Mouse (Mus musculus) cerebellum, adult 2 months (tissue): Measurements from ENCODE around the gene Hist1h2bf. TPM values are rescaled to one million over a fixed set of nuclear protein-coding genes. Genes with fewer than 3 reads are reported as not detected.

ENCODE experiments used
- DNase-seq, 2 experiments: peaks; one replicate each; pipeline ENCODE4 v3.0.0; 2021
- H3K27ac ChIP-seq: fragments of 200-500 bp; 2 replicates; pipeline ENCODE4 v1.5.1; 2012; ENCODE audit warnings: low read length, control low read depth, inconsistent platforms; ENCODE audit not compliant: insufficient read depth
- H3K27me3 ChIP-seq: fragments of 200-500 bp; 2 replicates; pipeline ENCODE4 v1.6.1; 2012; ENCODE audit warnings: inconsistent platforms, mild to moderate bottlenecking, low read length, moderate library complexity; ENCODE audit not compliant: control insufficient read depth, insufficient read depth
- H3K4me1 ChIP-seq: fragments of 200-500 bp; 2 replicates; pipeline ENCODE4 v1.6.1; 2011; ENCODE audit warnings: low read length; ENCODE audit not compliant: control insufficient read depth, insufficient read depth
- H3K4me3 ChIP-seq: fragments of 200-500 bp; replicated peaks from 2 replicates; pipeline ENCODE3; 2011; ENCODE audit warnings: mild to moderate bottlenecking, low read depth, low read length, control low read depth; ENCODE audit not compliant: insufficient read depth
- CTCF ChIP-seq: fragments of 200-500 bp; IDR thresholded peaks from 2 replicates; pipeline ENCODE4 v1.5.1; 2011; ENCODE audit warnings: low read depth, mild to moderate bottlenecking, control low read depth, low read length, moderate library complexity, borderline replicate concordance; ENCODE audit not compliant: insufficient read depth
- POLR2A ChIP-seq: fragments of 200-500 bp; IDR thresholded peaks from 2 replicates; pipeline ENCODE4 v1.6.1; 2011; ENCODE audit warnings: low read length, control low read depth, borderline replicate concordance; ENCODE audit not compliant: insufficient read depth
- WGBS: fragments of 180-500 bp; shearing (Covaris S2); methylation state at CpG from one replicate; pipeline ENCODE4 v1.1.7; 2018; 5-methylcytosine and 5-hydroxymethylcytosine counted together
- polyA plus RNA-seq: library from polyadenylated mRNA; depleted of rRNA; stranded (reverse); fragments of >200 nt; gene quantifications from 2 replicates; pipeline ENCODE4 v1.2.3, GENCODE M21; 2012

Gene Hist1h2bf
- polyA plus RNA-seq, 1 experiment = 0.65 TPM

DNA sequence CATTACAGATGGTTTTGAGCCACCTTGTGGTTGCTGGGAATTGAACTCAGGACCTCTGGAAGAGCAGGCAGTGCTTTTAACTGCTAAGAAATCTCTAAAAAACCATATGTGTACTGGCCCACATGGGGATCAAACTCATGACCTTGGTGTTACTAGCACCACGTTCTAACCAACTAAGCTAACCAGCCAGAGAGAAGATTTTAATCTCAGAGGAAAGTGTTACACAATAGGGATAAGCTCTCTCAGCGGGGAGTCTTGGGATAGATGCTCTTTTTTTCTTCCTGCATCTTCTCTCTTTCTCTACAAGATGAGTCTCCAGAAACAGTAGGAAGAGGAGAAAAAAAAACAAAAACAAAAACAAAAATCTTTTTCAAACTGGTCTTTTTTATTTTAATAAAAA lies 36.4 kb upstream of the Hist1h2bf start:
- Histone ChIP-seq H3K27me3 (no peaks in the 10 kb centered on the region), H3K4me3 (no peak overlapping the region), H3K27ac (no peak overlapping the region), H3K4me1 (no peaks in the 10 kb centered on the region)
- no peak for DNase-seq
- TF ChIP-seq POLR2A = no peak
- no peak for TF ChIP-seq CTCF
- 73% methylated on average over 2 of the region's 2 CpGs for WGBS

- Histone ChIP-seq H3K4me1 (no peaks in the 10 kb centered on the region), H3K27ac (no peak overlapping the region), H3K27me3 (no peaks in the 10 kb centered on the region), H3K4me3 (no peak overlapping the region)
- TF ChIP-seq POLR2A (no peak), CTCF (no peak)
- DNase-seq = no peak
These were observed 35.8 kb upstream of the Hist1h2bf start for GRCm38 (mm10) chr13:23609844-23610243.

DNA sequence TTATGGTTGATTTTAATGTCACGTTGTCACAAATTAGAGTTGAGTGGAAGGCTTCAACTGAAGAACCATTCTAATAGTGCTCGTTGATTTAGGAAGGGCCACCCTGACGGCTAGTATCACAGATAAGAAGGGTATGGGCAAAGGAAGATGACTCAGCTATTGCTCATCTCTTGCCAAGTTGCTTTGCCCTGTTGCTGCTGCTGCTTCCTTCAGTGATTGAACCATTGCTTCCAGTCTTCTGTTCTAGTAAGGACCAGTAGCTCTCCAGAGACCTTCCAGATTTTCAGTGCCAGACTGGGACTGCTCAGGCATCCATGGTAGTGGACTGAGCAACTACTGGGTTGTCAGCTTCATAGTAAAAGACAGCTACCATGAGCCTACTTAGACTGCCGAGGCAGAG lies 35.2 kb upstream of the Hist1h2bf start:
- WGBS = 91% methylated on average over 4 of the region's 4 CpGs
- TF ChIP-seq POLR2A = no peak
- TF ChIP-seq CTCF = no peak

GRCm38 (mm10) chr13:23605052-23605451 lies 31.1 kb upstream of the Hist1h2bf start:
- Histone ChIP-seq H3K27ac (no peak overlapping the region), H3K4me1 (no peaks in the 10 kb centered on the region), H3K4me3 (no peak overlapping the region), H3K27me3 (no peaks in the 10 kb centered on the region)
- no peak for DNase-seq
- WGBS = 87% methylated on average over 3 of the region's 3 CpGs
- TF ChIP-seq POLR2A = no peak
- TF ChIP-seq CTCF = no peak

More for the DNA sequence above, 35.2 kb upstream of the Hist1h2bf start:
- no peak for DNase-seq
- no peaks in the 10 kb centered on the region for H3K4me1 ChIP-seq
- H3K27ac ChIP-seq = no peak overlapping the region
- no peaks in the 10 kb centered on the region for H3K27me3 ChIP-seq
- no peak overlapping the region for H3K4me3 ChIP-seq

GRCm38 (mm10) chr13:23604452-23604851 lies 30.5 kb upstream of the Hist1h2bf start:
- no peaks in the 10 kb centered on the region for H3K4me1 ChIP-seq
- no peak for DNase-seq
- H3K27ac ChIP-seq = no peak overlapping the region
- H3K4me3 ChIP-seq = no peak overlapping the region
- H3K27me3 ChIP-seq = no peaks in the 10 kb centered on the region
- TF ChIP-seq POLR2A (no peak), CTCF (no peak)
- 96% methylated on average over 3 of the region's 3 CpGs for WGBS

- DNase-seq = no peak
- Histone ChIP-seq H3K4me3 (no peak overlapping the region), H3K4me1 (no peaks in the 10 kb centered on the region), H3K27me3 (no peaks in the 10 kb centered on the region), H3K27ac (no peak overlapping the region)
- TF ChIP-seq POLR2A = no peak
- TF ChIP-seq CTCF = no peak
- 85% methylated on average over 7 of the region's 7 CpGs for WGBS
These were observed 29.2 kb upstream of the Hist1h2bf start for GRCm38 (mm10) chr13:23603182-23603699.

GRCm38 (mm10) chr13:23597957-23598356 lies 24.0 kb upstream of the Hist1h2bf start:
- H3K4me1 ChIP-seq = peaks cover 1% of the 10 kb centered on the region; the same call in 1 of the 2 replicates
- TF ChIP-seq POLR2A (no peak), CTCF (peak; percentile 69)
- 9% methylated on average over 9 of the region's 9 CpGs for WGBS
- H3K4me3 ChIP-seq = no peak overlapping the region
- no peak overlapping the region for H3K27ac ChIP-seq
- no peaks in the 10 kb centered on the region for H3K27me3 ChIP-seq
- DNase-seq = peak; percentile 69 to 77

DNA sequence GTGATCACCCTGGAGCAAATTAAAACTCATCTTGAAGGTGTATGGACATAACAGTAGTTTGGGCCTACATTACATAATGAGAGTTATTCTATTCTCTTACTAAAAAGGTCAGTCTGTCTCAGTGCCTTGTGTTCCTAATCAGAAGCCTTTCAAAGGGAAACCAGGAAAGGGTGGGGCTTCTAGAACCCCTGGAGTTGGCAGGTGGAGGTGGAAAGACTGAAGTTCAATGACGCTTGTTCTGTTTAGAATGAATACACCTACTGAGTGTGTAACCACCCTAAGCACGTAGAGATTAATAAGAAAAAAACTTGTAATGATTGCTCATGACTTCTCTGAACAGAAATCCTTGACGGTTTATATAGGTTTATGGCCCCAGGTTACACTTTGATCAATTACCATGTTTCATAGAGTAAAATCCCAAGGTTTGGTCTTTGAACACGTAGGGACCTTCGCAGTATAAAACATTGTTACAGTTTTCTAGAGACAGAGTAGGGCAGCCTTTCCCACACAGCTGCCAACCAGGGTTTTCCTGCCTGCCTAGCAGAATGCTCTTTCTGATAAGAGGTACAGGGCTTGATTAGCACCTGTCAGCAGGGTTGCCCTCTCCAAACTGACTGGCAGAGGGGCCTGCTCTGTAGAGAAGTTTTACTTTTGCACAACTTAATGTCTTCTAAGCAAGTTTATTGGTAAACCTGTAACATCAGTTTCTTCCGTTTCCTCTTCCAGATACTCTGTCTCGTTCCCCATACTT lies 21.8 kb upstream of the Hist1h2bf start:
- 94% methylated on average over 7 of the region's 7 CpGs for WGBS
- no peaks in the 10 kb centered on the region for H3K27me3 ChIP-seq
- no peak for DNase-seq
- peaks cover 2% of the 10 kb centered on the region; the same call in 1 of the 2 replicates for H3K4me1 ChIP-seq
- no peak for TF ChIP-seq POLR2A
- no peak for TF ChIP-seq CTCF
- H3K4me3 ChIP-seq = no peak overlapping the region
- no peak overlapping the region for H3K27ac ChIP-seq
